Mouse (Mus musculus): Measurements from ENCODE around the gene Acot6. TPM values are rescaled to one million over a fixed set of nuclear protein-coding genes. Genes with fewer than 3 reads are reported as not detected.

Acot6 gene
- total and polyA plus RNA-seq, 3 experiments: 3.2 to 3.3 TPM; not detected in 1

DNA sequence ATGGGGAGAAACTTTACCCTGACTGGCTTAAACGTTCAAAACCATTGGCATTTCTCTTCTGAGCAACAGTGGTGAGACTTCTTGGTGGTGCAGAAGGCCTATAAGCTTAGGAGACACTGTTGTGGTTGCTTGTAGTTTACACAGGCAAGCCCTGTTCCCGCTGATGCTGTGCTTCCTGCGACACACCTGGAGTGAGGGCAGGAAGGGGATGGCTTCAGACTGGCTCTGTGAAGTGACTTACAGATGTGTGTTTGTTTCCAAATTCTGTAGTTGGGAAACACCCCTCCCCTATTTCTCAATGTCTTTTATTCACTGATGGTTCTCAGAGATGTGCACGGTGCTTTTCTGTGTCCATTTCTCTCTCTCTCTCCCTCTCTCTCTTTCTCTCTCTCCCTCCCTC lies 39.7 kb downstream of the Acot6 start:
- H3K79me2 ChIP-seq (ENCODE audit: control insufficient read depth, insufficient read depth, low read length, poor library complexity): no peaks in the 10 kb centered on the region
- H3K27ac ChIP-seq (ENCODE audit: control insufficient read depth, low read depth, low read length): no peak overlapping the region
- no peak overlapping the region for H3K9ac ChIP-seq (ENCODE audit: control insufficient read depth, low read depth, low read length, poor library complexity, severe bottlenecking)
- no peaks in the 10 kb centered on the region for H3K36me3 ChIP-seq (ENCODE audit: control insufficient read depth in 1 of 2, insufficient read depth in 2 of 2, low read length in 2 of 2)
- H3K4me1 ChIP-seq (ENCODE audit: control insufficient read depth in 1 of 2, insufficient read depth in 2 of 2, low read length in 2 of 2): no peaks in the 10 kb centered on the region
- no peak overlapping the region for H3K4me3 ChIP-seq (ENCODE audit: control insufficient read depth in 1 of 2, insufficient read depth in 1 of 2, low read depth in 2 of 2, low read length in 2 of 2)
- no peak for DNase-seq (ENCODE audit: low read depth, low spot score)
- H3K27me3 ChIP-seq (ENCODE audit: control insufficient read depth in 1 of 2, insufficient read depth in 2 of 2, low read length in 2 of 2): no peaks in the 10 kb centered on the region
- no peaks in the 10 kb centered on the region for H3K9me3 ChIP-seq (replicated peaks; ENCODE audit: insufficient read depth, low read length)
- TF ChIP-seq MYB (IDR thresholded peaks at IDR 0.05; ENCODE audit: low read depth, low read length): no peak
- no peak for TF ChIP-seq E2F4 (IDR thresholded peaks at IDR 0.05; ENCODE audit: borderline replicate concordance, low read depth, low read length)

DNA sequence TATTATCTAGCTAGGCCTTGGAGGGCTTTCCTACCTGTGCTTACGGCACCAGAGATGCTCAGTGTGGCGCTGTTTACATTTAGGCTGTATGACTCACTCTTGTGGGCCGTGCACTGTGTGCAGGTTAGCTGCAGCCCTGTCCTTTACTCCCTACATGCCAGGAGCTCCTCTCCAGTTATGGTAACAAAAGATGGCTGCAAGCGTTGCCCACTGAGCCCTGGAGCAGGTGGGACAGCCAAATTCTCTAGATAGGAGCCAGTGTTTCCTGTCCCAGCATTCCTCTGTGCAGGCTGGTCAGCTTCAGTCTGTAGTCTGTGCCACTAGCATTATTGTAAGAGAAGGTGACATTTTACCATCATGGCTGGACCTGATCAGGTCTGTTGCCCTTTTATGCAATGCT lies 40.8 kb downstream of the Acot6 start:
- Histone ChIP-seq H3K4me1 (ENCODE audit: control insufficient read depth in 1 of 2, insufficient read depth in 2 of 2, low read length in 2 of 2) (no peaks in the 10 kb centered on the region), H3K9me3 (replicated peaks; ENCODE audit: insufficient read depth, low read length) (no peaks in the 10 kb centered on the region), H3K36me3 (ENCODE audit: control insufficient read depth in 1 of 2, insufficient read depth in 2 of 2, low read length in 2 of 2) (no peaks in the 10 kb centered on the region), H3K9ac (ENCODE audit: control insufficient read depth, low read depth, low read length, poor library complexity, severe bottlenecking) (no peak overlapping the region), H3K27me3 (ENCODE audit: control insufficient read depth in 1 of 2, insufficient read depth in 2 of 2, low read length in 2 of 2) (no peaks in the 10 kb centered on the region), H3K4me3 (ENCODE audit: control insufficient read depth in 1 of 2, insufficient read depth in 1 of 2, low read depth in 2 of 2, low read length in 2 of 2) (no peak overlapping the region), H3K79me2 (ENCODE audit: control insufficient read depth, insufficient read depth, low read length, poor library complexity) (no peaks in the 10 kb centered on the region), H3K27ac (ENCODE audit: control insufficient read depth, low read depth, low read length) (no peak overlapping the region)
- no peak for DNase-seq (ENCODE audit: low read depth, low spot score)
- TF ChIP-seq ZMIZ1 (IDR thresholded peaks at IDR 0.05; ENCODE audit: low read depth, low read length) (no peak), MXI1 (IDR thresholded peaks at IDR 0.05; ENCODE audit: low read depth, low read length) (no peak), RCOR1 (IDR thresholded peaks at IDR 0.05; ENCODE audit: low read depth, low read length) (no peak), E2F4 (IDR thresholded peaks at IDR 0.05; ENCODE audit: borderline replicate concordance, low read depth, low read length) (no peak), MEF2A (IDR thresholded peaks at IDR 0.05; ENCODE audit: extremely low read depth, insufficient replicate concordance, low read depth, low read length, poor library complexity, severe bottlenecking) (no peak), ETS1 (IDR thresholded peaks at IDR 0.05; ENCODE audit: low read depth, low read length) (no peak), EP300 (IDR thresholded peaks at IDR 0.05; ENCODE audit: low read depth in 1 of 2, low read length in 2 of 2) (no peak), MYB (IDR thresholded peaks at IDR 0.05; ENCODE audit: low read depth, low read length) (no peak), RAD21 (IDR thresholded peaks at IDR 0.05; ENCODE audit: low read depth, low read length) (no peak), ZC3H11A (IDR thresholded peaks at IDR 0.05; ENCODE audit: low read depth, low read length) (no peak), CHD2 (IDR thresholded peaks at IDR 0.05; ENCODE audit: low read length) (no peak)

DNA sequence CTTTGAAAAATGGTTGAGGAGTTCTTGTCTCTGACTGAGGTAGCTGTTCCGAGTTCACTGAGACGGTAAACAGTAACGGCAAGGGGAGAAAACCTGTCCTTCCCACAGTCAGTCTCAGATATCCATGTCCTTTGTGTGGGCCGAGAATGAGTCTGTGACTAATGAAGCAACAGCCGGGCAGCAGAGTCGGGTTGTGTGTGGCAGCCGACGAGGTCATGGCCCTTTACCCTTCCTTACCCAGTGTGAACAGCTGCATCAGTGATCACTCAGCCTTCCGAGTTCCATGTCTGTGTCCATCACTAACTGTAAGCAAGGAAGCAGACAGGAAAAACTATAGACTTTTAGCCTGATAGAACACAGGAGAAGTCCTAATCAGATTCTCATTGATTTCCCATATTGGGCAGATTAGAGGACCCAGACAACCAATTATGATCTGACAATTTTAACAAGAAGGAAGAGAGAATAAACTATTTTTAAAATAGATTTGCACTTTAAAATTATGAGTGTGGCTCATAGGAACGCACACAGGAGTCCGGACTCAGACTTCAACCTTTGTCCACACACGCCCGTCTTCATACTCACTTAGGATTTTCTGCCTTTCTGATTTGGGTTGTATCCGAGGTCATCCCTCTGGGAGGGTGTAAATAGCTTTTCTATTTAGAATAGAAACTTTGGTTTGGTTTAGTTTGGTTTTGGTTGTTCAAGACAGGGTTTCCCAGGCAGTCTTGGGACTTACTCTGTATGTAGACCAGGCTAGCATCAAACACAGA lies 42.0 kb downstream of the Acot6 start:
- TF ChIP-seq E2F4 (IDR thresholded peaks at IDR 0.05; ENCODE audit: borderline replicate concordance, low read depth, low read length) (no peak), MXI1 (IDR thresholded peaks at IDR 0.05; ENCODE audit: low read depth, low read length) (no peak), TAL1 (IDR thresholded peaks at IDR 0.05; ENCODE audit: low read length) (no peak), JUND (IDR thresholded peaks at IDR 0.05; ENCODE audit: low read depth, low read length) (no peak), EP300 (IDR thresholded peaks at IDR 0.05; ENCODE audit: low read depth in 1 of 2, low read length in 2 of 2) (no peak), ZC3H11A (IDR thresholded peaks at IDR 0.05; ENCODE audit: low read depth, low read length) (no peak), SIN3A (IDR thresholded peaks at IDR 0.05; ENCODE audit: low read length) (no peak), POLR2A (IDR thresholded peaks at IDR 0.05; ENCODE audit: control insufficient read depth in 1 of 2, insufficient read depth in 1 of 2, low read depth in 1 of 2, low read length in 2 of 2, poor library complexity in 1 of 2) (no peak), TBP (IDR thresholded peaks at IDR 0.05; ENCODE audit: low read depth, low read length) (no peak), CHD1 (IDR thresholded peaks at IDR 0.05; ENCODE audit: low read depth, low read length) (no peak), MYC (IDR thresholded peaks at IDR 0.05; ENCODE audit: low read depth, low read length) (no peak)
- Histone ChIP-seq H3K27me3 (ENCODE audit: control insufficient read depth in 1 of 2, insufficient read depth in 2 of 2, low read length in 2 of 2) (no peaks in the 10 kb centered on the region), H3K9ac (ENCODE audit: control insufficient read depth, low read depth, low read length, poor library complexity, severe bottlenecking) (no peak overlapping the region), H3K79me2 (ENCODE audit: control insufficient read depth, insufficient read depth, low read length, poor library complexity) (no peaks in the 10 kb centered on the region), H3K4me3 (ENCODE audit: control insufficient read depth in 1 of 2, insufficient read depth in 1 of 2, low read depth in 2 of 2, low read length in 2 of 2) (no peak overlapping the region), H3K36me3 (ENCODE audit: control insufficient read depth in 1 of 2, insufficient read depth in 2 of 2, low read length in 2 of 2) (no peaks in the 10 kb centered on the region), H3K4me1 (ENCODE audit: control insufficient read depth in 1 of 2, insufficient read depth in 2 of 2, low read length in 2 of 2) (no peaks in the 10 kb centered on the region), H3K9me3 (replicated peaks; ENCODE audit: insufficient read depth, low read length) (no peaks in the 10 kb centered on the region), H3K27ac (ENCODE audit: control insufficient read depth, low read depth, low read length) (no peak overlapping the region)
- DNase-seq (ENCODE audit: low read depth, low spot score): no peak
